Mouse (Mus musculus): ENCODE data around the gene Kif1a. TPM values are rescaled to one million over a fixed set of nuclear protein-coding genes. Genes with fewer than 3 reads are reported as not detected.

The Kif1a gene
- polyA plus RNA-seq, 1 experiment from 2014 or later = 11.6 TPM

- Histone ChIP-seq H3K36me3 (ENCODE audit: control insufficient read depth, insufficient read depth, low read length) (0 out of 2 replicates have a peak, but pooled peaks cover 2% of the 10 kb centered on the region), H3K27me3 (ENCODE audit: control insufficient read depth, insufficient read depth, low read length) (no peaks in the 10 kb centered on the region; the same call in 1 of the 2 replicates), H3K27ac (replicated peaks in 1 of 2; ENCODE audit: control insufficient read depth in 1 of 2, insufficient read depth in 1 of 2, low read depth in 2 of 2, low read length in 2 of 2) (no peak overlapping the region), H3K4me2 (ENCODE audit: low read length) (no peak overlapping the region), H3K4me1 (ENCODE audit: control insufficient read depth in 2 of 2, insufficient read depth in 2 of 2, low read length in 2 of 2) (no peaks in the 10 kb centered on the region), H3K4me3 (ENCODE audit: control insufficient read depth in 1 of 2, insufficient read depth in 1 of 2, low read depth in 1 of 2, low read length in 2 of 2) (no peak overlapping the region), H3K9ac (ENCODE audit: low read length) (no peak overlapping the region), H3K9me3 (ENCODE audit: control insufficient read depth, low read length) (no peaks in the 10 kb centered on the region)
- 81% methylated on average over 10 of the region's 10 CpGs for WGBS
- ATAC-seq (ENCODE audit: insufficient number of reproducible peaks, insufficient read depth, low FRiP score, low read depth) = no peak
Measured at GRCm38 (mm10) chr1:93046153-93046789, 55.5 kb downstream of the Kif1a start.

- H3K36me3 ChIP-seq (ENCODE audit: control insufficient read depth, insufficient read depth, low read length) = no peaks in the 10 kb centered on the region
- H3K27me3 ChIP-seq (ENCODE audit: control insufficient read depth, insufficient read depth, low read length) = no peaks in the 10 kb centered on the region
- H3K4me3 ChIP-seq (ENCODE audit: control insufficient read depth in 1 of 2, insufficient read depth in 1 of 2, low read depth in 1 of 2, low read length in 2 of 2) = no peak overlapping the region
- no peak overlapping the region for H3K27ac ChIP-seq (replicated peaks in 1 of 2; ENCODE audit: control insufficient read depth in 1 of 2, insufficient read depth in 1 of 2, low read depth in 2 of 2, low read length in 2 of 2)
- H3K9ac ChIP-seq (ENCODE audit: low read length) = no peak overlapping the region
- ATAC-seq (ENCODE audit: insufficient number of reproducible peaks, insufficient read depth, low FRiP score, low read depth) = no peak
- H3K9me3 ChIP-seq (ENCODE audit: control insufficient read depth, low read length) = 0 out of 2 replicates have a peak, but pooled peaks cover 4% of the 10 kb centered on the region
- peaks cover 20 to 32% of the 10 kb centered on the region in 2 experiments for H3K4me1 ChIP-seq (ENCODE audit: control insufficient read depth in 2 of 2, insufficient read depth in 2 of 2, low read length in 2 of 2)
- no peak overlapping the region for H3K4me2 ChIP-seq (ENCODE audit: low read length)
- WGBS = 50% methylated on average over 4 of the region's 4 CpGs
Measured at GRCm38 (mm10) chr1:93035981-93036380, 65.8 kb downstream of the Kif1a start.

GRCm38 (mm10) chr1:93033989-93034388 lies 67.8 kb downstream of the Kif1a start:
- Histone ChIP-seq H3K27ac (replicated peaks in 1 of 2; ENCODE audit: control insufficient read depth in 1 of 2, insufficient read depth in 1 of 2, low read depth in 2 of 2, low read length in 2 of 2) (no peak overlapping the region), H3K4me1 (ENCODE audit: control insufficient read depth in 2 of 2, insufficient read depth in 2 of 2, low read length in 2 of 2) (peaks cover 20 to 32% of the 10 kb centered on the region in 2 experiments), H3K4me3 (ENCODE audit: control insufficient read depth in 1 of 2, insufficient read depth in 1 of 2, low read depth in 1 of 2, low read length in 2 of 2) (no peak overlapping the region), H3K27me3 (ENCODE audit: control insufficient read depth, insufficient read depth, low read length) (no peaks in the 10 kb centered on the region), H3K4me2 (ENCODE audit: low read length) (no peak overlapping the region), H3K36me3 (ENCODE audit: control insufficient read depth, insufficient read depth, low read length) (no peaks in the 10 kb centered on the region), H3K9ac (ENCODE audit: low read length) (no peak overlapping the region), H3K9me3 (ENCODE audit: control insufficient read depth, low read length) (0 out of 2 replicates have a peak, but pooled peaks cover 4% of the 10 kb centered on the region)
- 16% methylated on average over 8 of the region's 8 CpGs for WGBS
- ATAC-seq (ENCODE audit: insufficient number of reproducible peaks, insufficient read depth, low FRiP score, low read depth) = no peak

GRCm38 (mm10) chr1:93031199-93031598 lies 70.6 kb downstream of the Kif1a start:
- Histone ChIP-seq H3K9ac (ENCODE audit: low read length) (no peak overlapping the region), H3K4me2 (ENCODE audit: low read length) (no peak overlapping the region), H3K27ac (replicated peaks in 1 of 2; ENCODE audit: control insufficient read depth in 1 of 2, insufficient read depth in 1 of 2, low read depth in 2 of 2, low read length in 2 of 2) (no peak overlapping the region), H3K27me3 (ENCODE audit: control insufficient read depth, insufficient read depth, low read length) (no peaks in the 10 kb centered on the region), H3K4me1 (ENCODE audit: control insufficient read depth in 2 of 2, insufficient read depth in 2 of 2, low read length in 2 of 2) (peaks cover 20 to 31% of the 10 kb centered on the region in 2 experiments), H3K9me3 (ENCODE audit: control insufficient read depth, low read length) (no peaks in the 10 kb centered on the region), H3K36me3 (ENCODE audit: control insufficient read depth, insufficient read depth, low read length) (no peaks in the 10 kb centered on the region), H3K4me3 (ENCODE audit: control insufficient read depth in 1 of 2, insufficient read depth in 1 of 2, low read depth in 1 of 2, low read length in 2 of 2) (no peak overlapping the region)
- no peak for ATAC-seq (ENCODE audit: insufficient number of reproducible peaks, insufficient read depth, low FRiP score, low read depth)
- 74% methylated on average over 3 of the region's 3 CpGs for WGBS

- H3K4me3 ChIP-seq (ENCODE audit: control insufficient read depth in 1 of 2, insufficient read depth in 1 of 2, low read depth in 1 of 2, low read length in 2 of 2) = no peak overlapping the region
- peaks cover 14 to 23% of the 10 kb centered on the region in 2 experiments for H3K4me1 ChIP-seq (ENCODE audit: control insufficient read depth in 2 of 2, insufficient read depth in 2 of 2, low read length in 2 of 2)
- H3K27me3 ChIP-seq (ENCODE audit: control insufficient read depth, insufficient read depth, low read length) = no peaks in the 10 kb centered on the region
- no peaks in the 10 kb centered on the region for H3K9me3 ChIP-seq (ENCODE audit: control insufficient read depth, low read length)
- no peak overlapping the region for H3K27ac ChIP-seq (replicated peaks in 1 of 2; ENCODE audit: control insufficient read depth in 1 of 2, insufficient read depth in 1 of 2, low read depth in 2 of 2, low read length in 2 of 2)
- no peak for ATAC-seq (ENCODE audit: insufficient number of reproducible peaks, insufficient read depth, low FRiP score, low read depth)
- no peaks in the 10 kb centered on the region for H3K36me3 ChIP-seq (ENCODE audit: control insufficient read depth, insufficient read depth, low read length)
- H3K4me2 ChIP-seq (ENCODE audit: low read length) = no peak overlapping the region
- WGBS = 41% methylated on average over 2 of the region's 2 CpGs
- no peak overlapping the region for H3K9ac ChIP-seq (ENCODE audit: low read length)
Measured at GRCm38 (mm10) chr1:93030060-93030459, 71.7 kb downstream of the Kif1a start.

- H3K9ac ChIP-seq (ENCODE audit: low read length) = no peak overlapping the region
- H3K4me3 ChIP-seq (ENCODE audit: control insufficient read depth in 1 of 2, insufficient read depth in 1 of 2, low read depth in 1 of 2, low read length in 2 of 2) = no peak overlapping the region
- no peak for ATAC-seq (ENCODE audit: insufficient number of reproducible peaks, insufficient read depth, low FRiP score, low read depth)
- 89% methylated on average over 10 of the region's 10 CpGs for WGBS
- no peaks in the 10 kb centered on the region for H3K9me3 ChIP-seq (ENCODE audit: control insufficient read depth, low read length)
- no peak overlapping the region for H3K27ac ChIP-seq (replicated peaks in 1 of 2; ENCODE audit: control insufficient read depth in 1 of 2, insufficient read depth in 1 of 2, low read depth in 2 of 2, low read length in 2 of 2)
- H3K36me3 ChIP-seq (ENCODE audit: control insufficient read depth, insufficient read depth, low read length) = no peaks in the 10 kb centered on the region
- H3K4me1 ChIP-seq (ENCODE audit: control insufficient read depth in 2 of 2, insufficient read depth in 2 of 2, low read length in 2 of 2) = peaks cover 14 to 21% of the 10 kb centered on the region in 2 experiments
- H3K27me3 ChIP-seq (ENCODE audit: control insufficient read depth, insufficient read depth, low read length) = no peaks in the 10 kb centered on the region
- no peak overlapping the region for H3K4me2 ChIP-seq (ENCODE audit: low read length)
Measured at GRCm38 (mm10) chr1:93029387-93029786, 72.4 kb downstream of the Kif1a start.

- H3K4me2 ChIP-seq (ENCODE audit: low read length) = no peak overlapping the region
- H3K27ac ChIP-seq (replicated peaks in 1 of 2; ENCODE audit: control insufficient read depth in 1 of 2, insufficient read depth in 1 of 2, low read depth in 2 of 2, low read length in 2 of 2) = no peak overlapping the region
- ATAC-seq (ENCODE audit: insufficient number of reproducible peaks, insufficient read depth, low FRiP score, low read depth) = no peak
- H3K27me3 ChIP-seq (ENCODE audit: control insufficient read depth, insufficient read depth, low read length) = no peaks in the 10 kb centered on the region
- 83% methylated on average over 8 of the region's 8 CpGs for WGBS
- H3K36me3 ChIP-seq (ENCODE audit: control insufficient read depth, insufficient read depth, low read length) = no peaks in the 10 kb centered on the region
- H3K9ac ChIP-seq (ENCODE audit: low read length) = no peak overlapping the region
- H3K4me3 ChIP-seq (ENCODE audit: control insufficient read depth in 1 of 2, insufficient read depth in 1 of 2, low read depth in 1 of 2, low read length in 2 of 2) = no peak overlapping the region
- H3K4me1 ChIP-seq (ENCODE audit: control insufficient read depth in 2 of 2, insufficient read depth in 2 of 2, low read length in 2 of 2) = no peaks in the 10 kb centered on the region
- no peaks in the 10 kb centered on the region for H3K9me3 ChIP-seq (ENCODE audit: control insufficient read depth, low read length)
Measured at GRCm38 (mm10) chr1:93026600-93026999, 75.2 kb downstream of the Kif1a start.

GRCm38 (mm10) chr1:93020602-93021001 lies 81.1 kb downstream of the Kif1a start:
- Histone ChIP-seq H3K4me2 (ENCODE audit: low read length) (no peak overlapping the region), H3K27me3 (ENCODE audit: control insufficient read depth, insufficient read depth, low read length) (peaks cover 4% of the 10 kb centered on the region; the same call in 1 of the 2 replicates), H3K4me1 (ENCODE audit: control insufficient read depth in 2 of 2, insufficient read depth in 2 of 2, low read length in 2 of 2) (no peaks in the 10 kb centered on the region), H3K9me3 (ENCODE audit: control insufficient read depth, low read length) (no peaks in the 10 kb centered on the region), H3K27ac (replicated peaks in 1 of 2; ENCODE audit: control insufficient read depth in 1 of 2, insufficient read depth in 1 of 2, low read depth in 2 of 2, low read length in 2 of 2) (no peak overlapping the region), H3K36me3 (ENCODE audit: control insufficient read depth, insufficient read depth, low read length) (no peaks in the 10 kb centered on the region), H3K9ac (ENCODE audit: low read length) (no peak overlapping the region), H3K4me3 (ENCODE audit: control insufficient read depth in 1 of 2, insufficient read depth in 1 of 2, low read depth in 1 of 2, low read length in 2 of 2) (no peak overlapping the region)
- no peak for ATAC-seq (ENCODE audit: insufficient number of reproducible peaks, insufficient read depth, low FRiP score, low read depth)
- WGBS = 70% methylated on average over 4 of the region's 4 CpGs
